Mouse (Mus musculus): ENCODE data around the gene Shroom3. TPM values are rescaled to one million over a fixed set of nuclear protein-coding genes. Genes with fewer than 3 reads are reported as not detected.

Gene Shroom3
- polyA plus RNA-seq, 1 experiment: 2.6 TPM

GRCm38 (mm10) chr5:92954323-92954722 is 271.1 kb downstream of the Shroom3 start:
- DNase-seq (ENCODE audit: extremely low spot score in 1 of 2, low spot score in 1 of 2): peak; percentile 86 to 94

- no peak for DNase-seq (ENCODE audit: extremely low spot score in 1 of 2, low spot score in 1 of 2)
Measured at GRCm38 (mm10) chr5:92954827-92955475, 271.7 kb downstream of the Shroom3 start.

GRCm38 (mm10) chr5:92959287-92959686 is 276.1 kb downstream of the Shroom3 start:
- DNase-seq (ENCODE audit: extremely low spot score in 1 of 2, low spot score in 1 of 2): no peak

- DNase-seq (ENCODE audit: extremely low spot score in 1 of 2, low spot score in 1 of 2): peak in 1 of 2 experiments; percentile 36
Measured at GRCm38 (mm10) chr5:92959708-92960107, 276.5 kb downstream of the Shroom3 start.

- DNase-seq (ENCODE audit: extremely low spot score in 1 of 2, low spot score in 1 of 2): no peak
Measured at GRCm38 (mm10) chr5:92961353-92961752, 278.1 kb downstream of the Shroom3 start.

- DNase-seq (ENCODE audit: extremely low spot score in 1 of 2, low spot score in 1 of 2): no peak
Measured at GRCm38 (mm10) chr5:92961770-92962231, 278.6 kb downstream of the Shroom3 start.

- no peak for DNase-seq (ENCODE audit: extremely low spot score in 1 of 2, low spot score in 1 of 2)
Measured at GRCm38 (mm10) chr5:92964691-92965090, 281.5 kb downstream of the Shroom3 start.

GRCm38 (mm10) chr5:92967143-92967542 is 283.9 kb downstream of the Shroom3 start:
- DNase-seq (ENCODE audit: extremely low spot score in 1 of 2, low spot score in 1 of 2): no peak

GRCm38 (mm10) chr5:92967906-92968305 is 284.7 kb downstream of the Shroom3 start:
- no peak for DNase-seq (ENCODE audit: extremely low spot score in 1 of 2, low spot score in 1 of 2)

- DNase-seq (ENCODE audit: extremely low spot score in 1 of 2, low spot score in 1 of 2): no peak
Measured at GRCm38 (mm10) chr5:92969443-92969842, 286.2 kb downstream of the Shroom3 start.

GRCm38 (mm10) chr5:92969926-92970325 is 286.7 kb downstream of the Shroom3 start:
- DNase-seq (ENCODE audit: extremely low spot score in 1 of 2, low spot score in 1 of 2): no peak

GRCm38 (mm10) chr5:92970480-92970879 is 287.2 kb downstream of the Shroom3 start:
- DNase-seq (ENCODE audit: extremely low spot score in 1 of 2, low spot score in 1 of 2): no peak

- no peak for DNase-seq (ENCODE audit: extremely low spot score in 1 of 2, low spot score in 1 of 2)
Measured at GRCm38 (mm10) chr5:92980393-92980792, 297.2 kb downstream of the Shroom3 start.

- DNase-seq (ENCODE audit: extremely low spot score in 1 of 2, low spot score in 1 of 2): no peak
Measured at GRCm38 (mm10) chr5:92980862-92981261, 297.6 kb downstream of the Shroom3 start.

- no peak for DNase-seq (ENCODE audit: extremely low spot score in 1 of 2, low spot score in 1 of 2)
Measured at GRCm38 (mm10) chr5:92982673-92983072, 299.4 kb downstream of the Shroom3 start.

- no peak for DNase-seq (ENCODE audit: extremely low spot score in 1 of 2, low spot score in 1 of 2)
Measured at GRCm38 (mm10) chr5:92983942-92984341, 300.7 kb downstream of the Shroom3 start.

- DNase-seq (ENCODE audit: extremely low spot score in 1 of 2, low spot score in 1 of 2): no peak
Measured at GRCm38 (mm10) chr5:92984692-92985091, 301.5 kb downstream of the Shroom3 start.

- no peak for DNase-seq (ENCODE audit: extremely low spot score in 1 of 2, low spot score in 1 of 2)
Measured at GRCm38 (mm10) chr5:92985391-92985790, 302.2 kb downstream of the Shroom3 start.

- DNase-seq (ENCODE audit: extremely low spot score in 1 of 2, low spot score in 1 of 2): peak in 1 of 2 experiments; percentile 28
Measured at GRCm38 (mm10) chr5:92986651-92987610, 303.7 kb downstream of the Shroom3 start.

GRCm38 (mm10) chr5:92987891-92988768 is 304.9 kb downstream of the Shroom3 start:
- DNase-seq (ENCODE audit: extremely low spot score in 1 of 2, low spot score in 1 of 2): no peak
